Mouse (Mus musculus): ENCODE measurements around the gene Cage1.

DNA sequence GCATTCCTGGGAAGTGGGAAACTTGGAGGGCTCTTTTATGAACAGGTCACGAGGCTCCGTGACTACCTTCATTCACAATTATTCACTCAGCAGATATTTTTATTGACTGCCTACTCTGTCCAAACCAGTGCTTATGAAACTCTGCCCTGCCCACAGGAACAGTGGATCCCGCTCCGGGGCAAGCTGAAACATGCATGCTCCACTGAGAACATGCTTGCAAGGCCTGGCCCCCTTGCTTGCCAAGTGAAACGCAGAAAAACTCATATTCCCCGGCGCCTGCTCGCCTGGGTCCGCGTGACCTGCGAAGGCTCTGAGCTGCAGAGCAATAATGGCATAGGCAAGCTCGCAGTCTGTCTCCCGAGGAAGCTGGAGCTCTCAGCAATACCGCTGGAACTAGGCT, 43.9 kb upstream of the Cage1 start:
- no peak for TF ChIP-seq TAL1 (IDR thresholded peaks at IDR 0.05; ENCODE audit: low read length)
- TF ChIP-seq GATA1 (IDR thresholded peaks at IDR 0.05; ENCODE audit: low read length), result no peak

Data from erythroblast, embryonic 14.5 days (primary cell).